Mouse (Mus musculus) thymus, adult 2 months (tissue): ENCODE results near the gene Cyp3a57.

Experiments used
- CTCF ChIP-seq: fragments of 200-500 bp; IDR thresholded peaks from 2 replicates; pipeline ENCODE4 v1.5.1; 2012; ENCODE audit warnings: mild to moderate bottlenecking, control low read depth, low read length, moderate library complexity, borderline replicate concordance; ENCODE audit not compliant: control insufficient read depth, poor library complexity, insufficient read depth; ENCODE audit errors: extremely low read depth
- POLR2A ChIP-seq: fragments of 200-500 bp; IDR thresholded peaks from 2 replicates; pipeline ENCODE4 v1.6.1; 2012; ENCODE audit warnings: mild to moderate bottlenecking, low read length, control low read depth, moderate library complexity; ENCODE audit not compliant: control insufficient read depth, poor library complexity, insufficient read depth; ENCODE audit errors: extremely low read depth

GRCm38 (mm10) chr5:145300469-145300868, 44.6 kb upstream of the Cyp3a57 start:
- TF ChIP-seq CTCF (no peak), POLR2A (no peak)
